Comparison of ENCODE assay signal across 9 mouse cellular contexts in genomic region chr17:35578211-35578610, GRCm38 (mm10). TPM values are rescaled to one million over a fixed set of nuclear protein-coding genes. Genes with fewer than 3 reads are reported as not detected.
DNase-seq lines count a peak whose midpoint lies in the region; ATAC-seq and TF ChIP-seq lines count a peak whose summit lies in the region.
"Had no signal": no experiment of that assay in that cellular context is flagged by ENCODE, and none has a peak within 500 bp of the region (broad histone marks: within the 10 kb centered on the region; RNA-seq: fewer than 3 reads in every experiment).

No protein-coding gene starts in this region.

- H3K4me1 ChIP-seq in kidney, embryonic 16.5 days (ENCODE audit: insufficient read depth, low read length) = no peaks in the 10 kb centered on the region
- no peaks in the 10 kb centered on the region for H3K4me1 ChIP-seq in embryonic facial prominence, embryonic 11.5 days (ENCODE audit: control insufficient read depth, insufficient read depth, low read length)
- 0 out of 2 replicates have a peak, but pooled peaks cover 5% of the 10 kb centered on the region for H3K4me1 ChIP-seq in intestine, embryonic 15.5 days (replicated peaks)
- H3K4me1 ChIP-seq in limb, embryonic 14.5 days (ENCODE audit: control insufficient read depth, insufficient read depth, low read length) = no peaks in the 10 kb centered on the region

- no peak overlapping the region for H3K4me2 ChIP-seq in kidney, embryonic 16.5 days (replicated peaks; ENCODE audit: low read depth, low read length)
- no peak overlapping the region for H3K4me2 ChIP-seq in embryonic facial prominence, embryonic 11.5 days (ENCODE audit: low read depth, low read length)
- H3K4me2 ChIP-seq in intestine, embryonic 15.5 days (replicated peaks) = no peak overlapping the region
- H3K4me2 ChIP-seq in limb, embryonic 14.5 days (replicated peaks; ENCODE audit: low read depth, low read length, severe bottlenecking) = no peak overlapping the region

- peak; percentile 85 for DNase-seq in kidney, adult 18-20 months
- DNase-seq in adrenal gland, postnatal 10 days = peak; percentile 83
- peak; percentile 93 for DNase-seq in embryonic facial prominence, embryonic 11.5 days (ENCODE audit: low spot score)
- DNase-seq in limb, embryonic 14.5 days (ENCODE audit: low spot score) = peak; percentile 77
- peak; percentile 63 for DNase-seq in ovary, postnatal 36 days (ENCODE audit: low spot score)
- peak; percentile 87 for DNase-seq in thymus, postnatal 14 days

- H3K36me3 ChIP-seq in kidney, embryonic 16.5 days (ENCODE audit: insufficient read depth, low read length) = no peaks in the 10 kb centered on the region
- no peaks in the 10 kb centered on the region for H3K36me3 ChIP-seq in embryonic facial prominence, embryonic 11.5 days (replicated peaks; ENCODE audit: control insufficient read depth, insufficient read depth, low read depth, low read length)
- no peaks in the 10 kb centered on the region for H3K36me3 ChIP-seq in intestine, embryonic 15.5 days
- no peaks in the 10 kb centered on the region for H3K36me3 ChIP-seq in limb, embryonic 14.5 days (ENCODE audit: control insufficient read depth, insufficient read depth, low read length)

- H3K9me3 ChIP-seq in kidney, embryonic 16.5 days (ENCODE audit: low read length) = no peaks in the 10 kb centered on the region
- H3K9me3 ChIP-seq in embryonic facial prominence, embryonic 11.5 days (replicated peaks; ENCODE audit: control insufficient read depth, low read length) = no peaks in the 10 kb centered on the region
- H3K9me3 ChIP-seq in intestine, embryonic 15.5 days = no peaks in the 10 kb centered on the region
- no peaks in the 10 kb centered on the region for H3K9me3 ChIP-seq in limb, embryonic 14.5 days (ENCODE audit: control insufficient read depth, low read length)

- no peak overlapping the region for H3K4me3 ChIP-seq in kidney, embryonic 16.5 days (ENCODE audit: low read length)
- H3K4me3 ChIP-seq in embryonic facial prominence, embryonic 11.5 days (ENCODE audit: low read depth, low read length) = no peak overlapping the region
- H3K4me3 ChIP-seq in intestine, embryonic 15.5 days (replicated peaks) = no peak overlapping the region
- H3K4me3 ChIP-seq in limb, embryonic 14.5 days (replicated peaks; ENCODE audit: low read length) = no peak overlapping the region

- H3K27ac ChIP-seq in kidney, embryonic 16.5 days (ENCODE audit: low read length) = no peak overlapping the region
- no peak overlapping the region for H3K27ac ChIP-seq in embryonic facial prominence, embryonic 11.5 days (replicated peaks; ENCODE audit: low read depth, low read length)
- no peak overlapping the region for H3K27ac ChIP-seq in intestine, embryonic 15.5 days
- H3K27ac ChIP-seq in limb, embryonic 14.5 days (replicated peaks; ENCODE audit: low read depth, low read length) = no peak overlapping the region

- ATAC-seq in kidney, embryonic 16.5 days (ENCODE audit: low FRiP score, low TSS enrichment) = no peak
- ATAC-seq in embryonic facial prominence, embryonic 11.5 days (replicated peaks; ENCODE audit: insufficient number of reproducible peaks, low FRiP score, low TSS enrichment, low read depth) = no peak
- ATAC-seq in intestine, embryonic 15.5 days = peak; percentile 69; the same call in 1 of the 2 replicates
- ATAC-seq in limb, embryonic 14.5 days (ENCODE audit: low FRiP score, low read depth) = no peak

- H3K27me3 ChIP-seq in kidney, embryonic 16.5 days (ENCODE audit: insufficient read depth, low read length) = no peaks in the 10 kb centered on the region
- H3K27me3 ChIP-seq in embryonic facial prominence, embryonic 11.5 days (ENCODE audit: control insufficient read depth, insufficient read depth, low read length) = no peaks in the 10 kb centered on the region
- H3K27me3 ChIP-seq in intestine, embryonic 15.5 days (replicated peaks) = no peaks in the 10 kb centered on the region
- H3K27me3 ChIP-seq in limb, embryonic 14.5 days (ENCODE audit: control insufficient read depth, insufficient read depth, low read length) = no peaks in the 10 kb centered on the region

- H3K9ac ChIP-seq in kidney, embryonic 16.5 days (replicated peaks; ENCODE audit: low read length) = no peak overlapping the region
- no peak overlapping the region for H3K9ac ChIP-seq in embryonic facial prominence, embryonic 11.5 days (replicated peaks; ENCODE audit: low read length)
- H3K9ac ChIP-seq in intestine, embryonic 15.5 days = no peak overlapping the region
- H3K9ac ChIP-seq in limb, embryonic 14.5 days (ENCODE audit: low read depth, low read length, severe bottlenecking) = no peak overlapping the region

- 14% methylated on average over 6 of the region's 6 CpGs for WGBS in kidney, embryonic 16.5 days
- 20% methylated on average over 6 of the region's 6 CpGs for WGBS in embryonic facial prominence, embryonic 11.5 days
- 21% methylated on average over 6 of the region's 6 CpGs for WGBS in intestine, embryonic 15.5 days
- 23% methylated on average over 6 of the region's 6 CpGs for WGBS in limb, embryonic 14.5 days

- peak; percentile 29; the same call in 1 of the 2 replicates for TF ChIP-seq POLR2A in limb, embryonic 14.5 days (IDR thresholded peaks at IDR 0.05; ENCODE audit: borderline replicate concordance, extremely low read depth, insufficient read depth, insufficient read length)

RNA-seq across cellular contexts. Expression of gene 2300002M23Rik, which starts 11.0 kb away (rescaled TPM):
- polyA plus RNA-seq in kidney, embryonic 16.5 days (2015; fragmentation: Nextera tagmentation; extraction: Ambion mirVana) = not detected in 2 replicates
- not detected for total RNA-seq in adrenal gland, postnatal 10 days (2021)
- polyA plus RNA-seq in embryonic facial prominence, embryonic 11.5 days (2014; fragmentation: Nextera tagmentation; extraction: Ambion mirVana) = not detected in 2 replicates
- polyA plus RNA-seq in intestine, embryonic 15.5 days (2015; fragmentation: Nextera tagmentation; extraction: Ambion mirVana) = not detected in 2 replicates
- polyA plus RNA-seq in limb, embryonic 14.5 days (2012; rRNA removed) = 0.21 and 0.24 TPM in 2 replicates
- not detected in 2 replicates for polyA plus RNA-seq in limb, embryonic 14.5 days (2014; fragmentation: Nextera tagmentation; extraction: Ambion mirVana)
- polyA plus RNA-seq: frontal cortex, adult 2 months had no signal

RNA-seq across cellular contexts. Expression of gene Sfta2, which starts 23.1 kb away (rescaled TPM):
- 1.8 and 7.3 TPM in 2 replicates for polyA plus RNA-seq in kidney, embryonic 16.5 days (2015; fragmentation: Nextera tagmentation; extraction: Ambion mirVana)
- not detected for total RNA-seq in adrenal gland, postnatal 10 days (2021)
- not detected in 2 replicates for polyA plus RNA-seq in embryonic facial prominence, embryonic 11.5 days (2014; fragmentation: Nextera tagmentation; extraction: Ambion mirVana)
- 2.6 and 2.8 TPM in 2 replicates for polyA plus RNA-seq in intestine, embryonic 15.5 days (2015; fragmentation: Nextera tagmentation; extraction: Ambion mirVana)
- polyA plus RNA-seq in limb, embryonic 14.5 days (2012; rRNA removed) = not detected in 2 replicates
- not detected in 2 replicates for polyA plus RNA-seq in limb, embryonic 14.5 days (2014; fragmentation: Nextera tagmentation; extraction: Ambion mirVana)
- polyA plus RNA-seq: frontal cortex, adult 2 months had no signal

RNA-seq across cellular contexts. Expression of gene Cdsn, which starts 26.3 kb away (rescaled TPM):
- polyA plus RNA-seq in kidney, embryonic 16.5 days (2015; fragmentation: Nextera tagmentation; extraction: Ambion mirVana) = 0.20 TPM in 1 of 2 replicates, not detected in the other
- total RNA-seq in adrenal gland, postnatal 10 days (2021) = under 1 TPM; 0.24 to 0.30 TPM
- not detected in 2 replicates for polyA plus RNA-seq in embryonic facial prominence, embryonic 11.5 days (2014; fragmentation: Nextera tagmentation; extraction: Ambion mirVana)
- polyA plus RNA-seq in intestine, embryonic 15.5 days (2015; fragmentation: Nextera tagmentation; extraction: Ambion mirVana) = 0.05 TPM in 1 of 2 replicates, not detected in the other
- 0.09 and 0.31 TPM in 2 replicates for polyA plus RNA-seq in limb, embryonic 14.5 days (2012; rRNA removed)
- polyA plus RNA-seq in limb, embryonic 14.5 days (2014; fragmentation: Nextera tagmentation; extraction: Ambion mirVana) = 0.07 and 0.17 TPM in 2 replicates

RNA-seq across cellular contexts. Expression of gene Psors1c2, which starts 45.2 kb away (rescaled TPM):
- polyA plus RNA-seq in kidney, embryonic 16.5 days (2015; fragmentation: Nextera tagmentation; extraction: Ambion mirVana) = 1.5 TPM in 2 replicates
- not detected for total RNA-seq in adrenal gland, postnatal 10 days (2021)
- 0.60 and 1.0 TPM in 2 replicates for polyA plus RNA-seq in embryonic facial prominence, embryonic 11.5 days (2014; fragmentation: Nextera tagmentation; extraction: Ambion mirVana)
- polyA plus RNA-seq in intestine, embryonic 15.5 days (2015; fragmentation: Nextera tagmentation; extraction: Ambion mirVana) = 0.40 and 0.80 TPM in 2 replicates
- polyA plus RNA-seq in limb, embryonic 14.5 days (2012; rRNA removed) = 1.0 and 2.2 TPM in 2 replicates
- polyA plus RNA-seq in limb, embryonic 14.5 days (2014; fragmentation: Nextera tagmentation; extraction: Ambion mirVana) = 0.39 and 1.5 TPM in 2 replicates

RNA-seq across cellular contexts. Expression of gene Gm9573, which starts 48.2 kb away (rescaled TPM):
- polyA plus RNA-seq in kidney, embryonic 16.5 days (2015; fragmentation: Nextera tagmentation; extraction: Ambion mirVana) = not detected in 2 replicates
- total RNA-seq in adrenal gland, postnatal 10 days (2021) = not detected
- polyA plus RNA-seq in embryonic facial prominence, embryonic 11.5 days (2014; fragmentation: Nextera tagmentation; extraction: Ambion mirVana) = not detected in 2 replicates
- polyA plus RNA-seq in intestine, embryonic 15.5 days (2015; fragmentation: Nextera tagmentation; extraction: Ambion mirVana) = not detected in 2 replicates
- not detected in 2 replicates for polyA plus RNA-seq in limb, embryonic 14.5 days (2012; rRNA removed)
- polyA plus RNA-seq in limb, embryonic 14.5 days (2014; fragmentation: Nextera tagmentation; extraction: Ambion mirVana) = not detected in 2 replicates
